Mouse (Mus musculus) CH12.LX (cell line): ENCODE data around the gene Maml1. TPM values are rescaled to one million over a fixed set of nuclear protein-coding genes. Genes with fewer than 3 reads are reported as not detected.

ENCODE experiments used
- DNase-seq: peaks from one replicate; pipeline ENCODE4 v3.0.0-alpha.2; 2013; ENCODE audit errors: extremely low read depth
- H3K27ac ChIP-seq: 2 replicates; pipeline ENCODE4 v1.5.1; 2012; ENCODE audit warnings: low read depth, mild to moderate bottlenecking, control low read depth, moderate library complexity; ENCODE audit not compliant: insufficient read depth
- H3K27me3 ChIP-seq: replicated peaks from 2 replicates; pipeline ENCODE3; 2012; ENCODE audit warnings: inconsistent platforms
- H3K36me3 ChIP-seq, 2 experiments: replicated peaks in 1 of 2; 2 replicates each; pipeline versions ENCODE3 to v1.6.1; 2012; ENCODE audit warnings: inconsistent platforms in 1 of 2, low read length in 1 of 2, mild to moderate bottlenecking in 1 of 2, mixed read lengths in 1 of 2, moderate library complexity in 1 of 2; ENCODE audit not compliant: control insufficient read depth in 1 of 2, insufficient read depth in 1 of 2
- H3K4me1 ChIP-seq, 2 experiments: 2 replicates each; pipeline ENCODE4 v1.6.1; 2012; ENCODE audit warnings: inconsistent platforms in 1 of 2, moderate library complexity in 1 of 2; ENCODE audit not compliant: insufficient read depth in 2 of 2, control insufficient read depth in 1 of 2
- H3K4me2 ChIP-seq: 2 replicates; pipeline ENCODE4 v1.6.1; 2012; ENCODE audit warnings: low read depth, mild to moderate bottlenecking, control low read depth; ENCODE audit not compliant: poor library complexity, insufficient read depth, severe bottlenecking
- H3K4me3 ChIP-seq, 3 experiments: fragments of 150-350 bp in 1 of 3; sonication (generic) in 1 of 3; replicated peaks in 1 of 3; 2 replicates each; pipeline versions ENCODE3 to v1.5.1; 2011 to 2012; ENCODE audit warnings: low read depth in 2 of 3, low read length in 2 of 3, mild to moderate bottlenecking in 2 of 3, moderate library complexity in 2 of 3, control low read depth in 1 of 3, improper control_type of control experiment in 1 of 3, inconsistent platforms in 1 of 3, mixed read lengths in 1 of 3; ENCODE audit not compliant: poor library complexity in 1 of 3
- H3K79me2 ChIP-seq: replicated peaks from 2 replicates; pipeline ENCODE4 v1.6.1; 2012; ENCODE audit warnings: mild to moderate bottlenecking, moderate library complexity; ENCODE audit not compliant: control insufficient read depth, poor library complexity, insufficient read depth, severe bottlenecking; ENCODE audit errors: extremely low read depth
- H3K9ac ChIP-seq: 2 replicates; pipeline ENCODE4 v1.6.1; 2012; ENCODE audit warnings: low read depth, mild to moderate bottlenecking, control low read depth, moderate library complexity; ENCODE audit not compliant: insufficient read depth
- H3K9me3 ChIP-seq: replicated peaks from 2 replicates; pipeline ENCODE3; 2012; ENCODE audit warnings: low read length, inconsistent platforms, mixed read lengths
- CHD2 ChIP-seq: IDR thresholded peaks from 2 replicates; pipeline ENCODE4 v1.6.1; 2011; ENCODE audit warnings: low read length, improper control_type of control experiment
- CTCF ChIP-seq, 2 experiments: IDR thresholded peaks in 1 of 2; conservative IDR thresholded peaks in 1 of 2; 2 replicates each; pipeline ENCODE4 v1.5.1; 2011 to 2012; ENCODE audit warnings: low read depth in 2 of 2, low read length in 2 of 2, improper control_type of control experiment in 1 of 2, inconsistent platforms in 1 of 2, mild to moderate bottlenecking in 1 of 2, moderate library complexity in 1 of 2
- E2F4 ChIP-seq: IDR thresholded peaks from 2 replicates; pipeline ENCODE4 v1.6.1; 2011; ENCODE audit warnings: low read depth, low read length, improper control_type of control experiment; ENCODE audit not compliant: insufficient replicate concordance
- ELF1 ChIP-seq: IDR thresholded peaks from 2 replicates; pipeline ENCODE4 v1.6.1; 2014; ENCODE audit warnings: low read depth, mild to moderate bottlenecking, inconsistent platforms, low read length, improper control_type of control experiment
- GABPA ChIP-seq: IDR thresholded peaks from 2 replicates; pipeline ENCODE4 v1.6.1; 2012; ENCODE audit warnings: low read depth, low read length, improper control_type of control experiment, inconsistent platforms; ENCODE audit not compliant: insufficient replicate concordance
- HCFC1 ChIP-seq: IDR thresholded peaks from 2 replicates; pipeline ENCODE4 v1.6.1; 2012; ENCODE audit warnings: low read depth, mild to moderate bottlenecking, inconsistent platforms, low read length, improper control_type of control experiment
- IRF4 ChIP-seq: IDR thresholded peaks from 2 replicates; pipeline ENCODE4 v1.6.1; 2014; ENCODE audit warnings: low read depth, mild to moderate bottlenecking, inconsistent platforms, low read length, improper control_type of control experiment
- JUN ChIP-seq: IDR thresholded peaks from 2 replicates; pipeline ENCODE4 v1.6.1; 2011; ENCODE audit warnings: low read depth, mild to moderate bottlenecking, low read length, improper control_type of control experiment, moderate library complexity; ENCODE audit not compliant: insufficient read depth
- MAX ChIP-seq: IDR thresholded peaks from 2 replicates; pipeline ENCODE4 v1.6.1; 2011; ENCODE audit warnings: low read length, improper control_type of control experiment
- MAZ ChIP-seq: IDR thresholded peaks from 2 replicates; pipeline ENCODE4 v1.6.1; 2012; ENCODE audit warnings: low read depth, mild to moderate bottlenecking, inconsistent platforms, low read length, improper control_type of control experiment, moderate library complexity
- MEF2A ChIP-seq: IDR thresholded peaks from 2 replicates; pipeline ENCODE4 v1.6.1; 2014; ENCODE audit warnings: low read depth, mild to moderate bottlenecking, inconsistent platforms, low read length, improper control_type of control experiment, borderline replicate concordance
- MXI1 ChIP-seq: IDR thresholded peaks from 2 replicates; pipeline ENCODE4 v1.6.1; 2011; ENCODE audit warnings: mild to moderate bottlenecking, low read depth, low read length, improper control_type of control experiment
- NELFE ChIP-seq: IDR thresholded peaks from 2 replicates; pipeline ENCODE4 v1.6.1; 2011; ENCODE audit warnings: low read depth, low read length, improper control_type of control experiment
- PAX5 ChIP-seq: IDR thresholded peaks from 2 replicates; pipeline ENCODE4 v1.6.1; 2012; ENCODE audit warnings: low read length, inconsistent platforms, mixed read lengths
- POLR2AphosphoS2 ChIP-seq: IDR thresholded peaks from 2 replicates; pipeline ENCODE4 v1.6.1; 2011; ENCODE audit warnings: low read depth, low read length, improper control_type of control experiment
- RAD21 ChIP-seq: IDR thresholded peaks from 2 replicates; pipeline ENCODE4 v1.6.1; 2011; ENCODE audit warnings: low read depth, mild to moderate bottlenecking, low read length, improper control_type of control experiment, moderate library complexity
- SIN3A ChIP-seq: IDR thresholded peaks from 2 replicates; pipeline ENCODE4 v1.6.1; 2012; ENCODE audit warnings: low read length, improper control_type of control experiment, inconsistent platforms
- SMC3 ChIP-seq: IDR thresholded peaks from 2 replicates; pipeline ENCODE4 v1.6.1; 2011; ENCODE audit warnings: low read depth, low read length, improper control_type of control experiment
- TBP ChIP-seq: conservative IDR thresholded peaks from 2 replicates; pipeline ENCODE4 v1.6.1; 2011; ENCODE audit warnings: low read depth, low read length, improper control_type of control experiment
- TCF12 ChIP-seq: IDR thresholded peaks from 2 replicates; pipeline ENCODE4 v1.6.1; 2014; ENCODE audit warnings: low read depth, mild to moderate bottlenecking, inconsistent platforms, low read length, improper control_type of control experiment
- UBTF ChIP-seq: IDR thresholded peaks from 2 replicates; pipeline ENCODE4 v1.6.1; 2012; ENCODE audit warnings: low read depth, mild to moderate bottlenecking, inconsistent platforms, low read length, improper control_type of control experiment, moderate library complexity
- ZKSCAN1 ChIP-seq: IDR thresholded peaks from 2 replicates; pipeline ENCODE4 v1.6.1; 2012; ENCODE audit warnings: low read depth, inconsistent platforms, low read length, improper control_type of control experiment, borderline replicate concordance
- ZNF384 ChIP-seq: IDR thresholded peaks from 2 replicates; pipeline ENCODE4 v1.6.1; 2012; ENCODE audit warnings: low read depth, low read length, improper control_type of control experiment, inconsistent platforms
- dilution Hi-C: fragments of 300-500 bp; cut with MboI; formaldehyde crosslinking; loops from 2 replicates; pipeline ENCODE4 v1.14.3; 2020; ENCODE audit warnings: low sequenced_read_pairs; ENCODE audit not compliant: extremely low pct_unique_long_range_greater_than_20kb, extremely low pct_ligation_motif_present
- in situ Hi-C: fragments of 300-500 bp; cut with MboI; formaldehyde crosslinking; loops from 3 replicates; pipeline ENCODE4 v1.14.3; 2019; ENCODE audit warnings: low sequenced_read_pairs, low pct_ligation_motif_present, low pct_unique_long_range_greater_than_20kb, mixed read lengths
- polyA plus RNA-seq: library from polyadenylated mRNA; unstranded; fragments of >175 nt; gene quantifications from 2 replicates; pipeline ENCODE4 v1.2.1, GENCODE M21; 2012; ENCODE audit warnings: low read depth; ENCODE audit not compliant: insufficient read length
- total RNA-seq, 2 experiments: library from RNA; depleted of rRNA; stranded (reverse); fragments of 300-350 nt in 1 of 2; fragments of >200 nt in 1 of 2; gene quantifications; 2 replicates each; pipeline ENCODE4 v1.2.3; 2012 to 2014

The Maml1 gene
- total and polyA plus RNA-seq, 3 experiments: 2.2 to 9.7 (median 5.4) TPM

DNA sequence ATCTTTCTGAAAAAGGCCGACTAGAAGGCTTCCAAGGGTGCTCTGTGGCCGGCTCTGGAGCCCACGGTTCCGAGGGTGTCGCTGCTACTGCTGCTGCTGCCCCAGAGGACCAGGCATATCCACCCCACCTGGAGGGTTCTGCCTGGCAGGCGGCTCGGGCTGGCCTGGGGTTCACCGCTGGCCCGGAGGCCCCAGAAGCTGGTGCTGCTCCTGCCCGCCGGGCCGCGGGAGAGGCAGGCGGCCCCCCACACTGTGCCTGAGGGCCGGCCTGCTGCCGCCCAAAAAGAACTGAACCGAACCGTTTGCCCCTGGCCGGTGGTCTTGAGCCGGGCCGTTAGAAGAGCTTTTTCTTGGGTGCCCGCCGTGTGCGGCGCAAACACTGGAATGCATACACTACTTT lies 57.5 kb downstream of the Maml1 start:
- Histone ChIP-seq H3K9me3 (no peaks in the 10 kb centered on the region), H3K9ac (no peak overlapping the region), H3K4me3 (no peak overlapping the region), H3K27ac (no peak overlapping the region), H3K79me2 (no peaks in the 10 kb centered on the region), H3K4me2 (no peak overlapping the region), H3K36me3 (peaks cover 42 to 62% of the 10 kb centered on the region in 2 experiments), H3K4me1 (peaks cover 17 to 48% of the 10 kb centered on the region in 2 experiments), H3K27me3 (no peaks in the 10 kb centered on the region)
- in situ Hi-C loops (no loop called here), dilution Hi-C loops (no loop called here)
- DNase-seq: no peak
- TF ChIP-seq GABPA: no peak
- TF ChIP-seq MAX: no peak
- TF ChIP-seq MAZ: no peak
- no peak for TF ChIP-seq UBTF
- TF ChIP-seq ELF1: no peak
- TF ChIP-seq SIN3A: no peak
- no peak for TF ChIP-seq ZKSCAN1
- TF ChIP-seq CHD2: no peak
- no peak for TF ChIP-seq E2F4
- TF ChIP-seq NELFE: no peak
- TF ChIP-seq MEF2A: no peak
- TF ChIP-seq PAX5: no peak

DNA sequence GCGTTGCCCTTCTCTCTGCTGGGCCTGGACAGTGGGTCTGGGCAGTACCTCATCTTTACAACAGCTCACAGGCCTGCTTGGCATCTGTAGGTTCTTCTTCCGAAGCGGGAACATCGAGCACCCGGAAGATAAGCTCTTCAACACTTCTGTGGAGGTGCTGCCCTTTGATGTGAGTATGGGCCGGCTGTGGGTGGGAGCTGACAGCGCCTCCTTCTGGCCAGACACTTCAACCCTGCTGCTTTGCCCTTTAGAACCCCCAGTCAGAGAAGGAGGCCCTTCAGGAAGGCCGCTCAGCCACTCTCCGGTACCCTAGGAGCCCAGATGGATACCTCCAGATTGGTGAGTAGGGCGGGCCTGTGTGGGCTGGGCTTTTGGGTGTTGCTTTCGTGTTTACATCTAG lies 58.1 kb downstream of the Maml1 start:
- Histone ChIP-seq H3K4me2 (no peak overlapping the region), H3K27me3 (no peaks in the 10 kb centered on the region), H3K9ac (no peak overlapping the region), H3K4me1 (peaks cover 18 to 51% of the 10 kb centered on the region in 2 experiments), H3K79me2 (no peaks in the 10 kb centered on the region)
- DNase-seq: no peak
- in situ Hi-C loops: no loop called here
- TF ChIP-seq RAD21 (peak; percentile 26), HCFC1 (no peak), SMC3 (peak; percentile 55), ELF1 (no peak), CTCF (conservative IDR thresholded peaks at IDR 0.05 in 1 of 2, IDR thresholded peaks at IDR 0.05 in 1 of 2; ENCODE audit: low read depth in 2 of 2, low read length in 2 of 2) (peak; percentile 23 to 65; a peak in 3 of 4 replicates)
- TF ChIP-seq, all 38 proteins: peak for 3
- Histone ChIP-seq H3K4me3 (no peak overlapping the region), H3K9me3 (no peaks in the 10 kb centered on the region), H3K27ac (no peak overlapping the region), H3K36me3 (peaks cover 42 to 62% of the 10 kb centered on the region in 2 experiments)
- dilution Hi-C loops: no loop called here

DNA sequence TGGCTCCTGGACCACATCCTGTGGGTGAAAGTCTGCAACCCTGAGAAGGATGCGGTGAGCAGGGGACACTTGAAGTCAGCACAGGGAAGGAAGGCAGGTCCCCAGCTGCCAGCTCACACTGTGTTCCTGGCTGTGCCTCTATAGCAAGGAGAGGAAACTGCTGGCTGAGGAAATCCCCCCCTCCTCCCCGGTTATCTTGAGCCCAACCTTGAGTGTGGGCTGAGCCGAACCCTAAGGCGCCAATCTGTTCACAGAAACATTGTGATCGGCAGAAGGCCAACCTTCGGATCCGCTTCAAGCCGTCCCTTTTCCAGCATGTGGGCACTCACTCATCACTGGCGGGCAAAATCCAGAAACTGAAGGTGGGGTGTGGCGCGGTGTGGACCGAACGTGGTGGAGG lies 59.1 kb downstream of the Maml1 start:
- no peak for TF ChIP-seq MAZ
- TF ChIP-seq POLR2AphosphoS2: no peak
- no peak for TF ChIP-seq JUN
- TF ChIP-seq NELFE: no peak
- TF ChIP-seq IRF4: no peak
- no peak for TF ChIP-seq TBP
- TF ChIP-seq MXI1: no peak
- TF ChIP-seq TCF12: no peak
- no peak for TF ChIP-seq HCFC1
- TF ChIP-seq ZNF384: no peak
- TF ChIP-seq ZKSCAN1: no peak
- TF ChIP-seq E2F4: no peak
- TF ChIP-seq PAX5: no peak
- TF ChIP-seq CHD2: no peak

More for the DNA sequence above, 59.1 kb downstream of the Maml1 start:
- Histone ChIP-seq H3K27ac (no peak overlapping the region), H3K4me3 (no peak overlapping the region), H3K4me1 (peaks cover 23 to 51% of the 10 kb centered on the region in 2 experiments), H3K4me2 (no peak overlapping the region), H3K79me2 (no peaks in the 10 kb centered on the region), H3K27me3 (no peaks in the 10 kb centered on the region), H3K36me3 (peaks cover 42 to 69% of the 10 kb centered on the region in 2 experiments), H3K9ac (no peak overlapping the region), H3K9me3 (no peaks in the 10 kb centered on the region)
- dilution Hi-C loops: no loop called here
- no peak for DNase-seq
- in situ Hi-C loops: no loop called here
